Mouse (Mus musculus) adrenal gland, adult 18-20 months (tissue): ENCODE results near the gene Ubap2l. TPM values are rescaled to one million over a fixed set of nuclear protein-coding genes. Genes with fewer than 3 reads are reported as not detected.

ENCODE experiments used
- DNase-seq, 2 experiments: peaks; one replicate each; pipeline ENCODE4 v3.0.0; 2021 to 2022; ENCODE audit warnings: low spot score in 2 of 2
- total RNA-seq, 2 experiments: library from RNA; stranded (reverse); gene quantifications; 1 replicate in 1 of 2; 2 replicates in 1 of 2; pipeline ENCODE4 v1.2.3; 2021

Ubap2l gene
- total RNA-seq, 2 experiments from 2014 or later: 142 to 156 TPM

- no peak for DNase-seq
Measured at GRCm38 (mm10) chr3:90069688-90070087, 17.3 kb upstream of the Ubap2l start.

- no peak for DNase-seq
Measured at GRCm38 (mm10) chr3:90067851-90068250, 15.4 kb upstream of the Ubap2l start.

GRCm38 (mm10) chr3:90065553-90065952 lies 13.1 kb upstream of the Ubap2l start:
- DNase-seq: no peak

GRCm38 (mm10) chr3:90064383-90064782 lies 12.0 kb upstream of the Ubap2l start:
- no peak for DNase-seq

- DNase-seq: no peak
Measured at GRCm38 (mm10) chr3:90062539-90062938, 10.1 kb upstream of the Ubap2l start.

GRCm38 (mm10) chr3:90061549-90061948 lies 9.1 kb upstream of the Ubap2l start:
- DNase-seq: no peak

GRCm38 (mm10) chr3:90051441-90052350 lies 732 bp downstream of the Ubap2l start, which contains the start of gene 4933434E20Rik:
Gene 4933434E20Rik, plus strand, starts transcription at chr3:90051636.
- DNase-seq: peak; percentile 61 to 66

GRCm38 (mm10) chr3:90049691-90050090 lies 2.7 kb downstream of the Ubap2l start:
- DNase-seq: no peak

GRCm38 (mm10) chr3:90036263-90036662 lies 16.2 kb downstream of the Ubap2l start:
- no peak for DNase-seq

- no peak for DNase-seq
Measured at GRCm38 (mm10) chr3:90034653-90035052, 17.8 kb downstream of the Ubap2l start.

GRCm38 (mm10) chr3:90016626-90017025 lies 35.8 kb downstream of the Ubap2l start:
- DNase-seq: no peak

- DNase-seq: no peak
Measured at GRCm38 (mm10) chr3:90010291-90010690, 42.1 kb downstream of the Ubap2l start.

GRCm38 (mm10) chr3:90004091-90004796 lies 48.2 kb downstream of the Ubap2l start:
- no peak for DNase-seq

GRCm38 (mm10) chr3:89999830-90000229 lies 52.6 kb downstream of the Ubap2l start:
- DNase-seq: no peak

- no peak for DNase-seq
Measured at GRCm38 (mm10) chr3:89999090-89999489, 53.3 kb downstream of the Ubap2l start.

GRCm38 (mm10) chr3:89998612-89999054 lies 53.8 kb downstream of the Ubap2l start, which contains the start of gene Hax1:
Gene Hax1, minus strand, starts transcription at chr3:89998780.
- DNase-seq: peak; percentile 90 to 91

- DNase-seq: no peak
Measured at GRCm38 (mm10) chr3:89997791-89998495, 54.5 kb downstream of the Ubap2l start.

GRCm38 (mm10) chr3:89994807-89995515 lies 57.5 kb downstream of the Ubap2l start:
- DNase-seq: no peak

GRCm38 (mm10) chr3:89987822-89988221 lies 64.6 kb downstream of the Ubap2l start:
- no peak for DNase-seq

- no peak for DNase-seq
Measured at GRCm38 (mm10) chr3:89987211-89987610, 65.2 kb downstream of the Ubap2l start.

- DNase-seq: no peak
Measured at GRCm38 (mm10) chr3:89982426-89982825, 70.0 kb downstream of the Ubap2l start.
